Mouse (Mus musculus): ENCODE data around the gene Serping1. TPM values are rescaled to one million over a fixed set of nuclear protein-coding genes. Genes with fewer than 3 reads are reported as not detected.

The Serping1 gene
- total and polyA plus RNA-seq, 3 experiments: not detected

- Histone ChIP-seq H3K4me1 (ENCODE audit: control insufficient read depth in 1 of 2, insufficient read depth in 2 of 2) (peaks cover 0 to 18% of the 10 kb centered on the region in 2 experiments; a peak in 2 of 4 replicates), H3K27me3 (replicated peaks) (no peaks in the 10 kb centered on the region), H3K9ac (ENCODE audit: insufficient read depth, low read depth) (peak within 1 kb of the TSS; percentile 70), H3K9me3 (replicated peaks; ENCODE audit: low read length) (peaks cover 13% of the 10 kb centered on the region), H3K79me2 (replicated peaks; ENCODE audit: control insufficient read depth, extremely low read depth, insufficient read depth, poor library complexity, severe bottlenecking) (no peaks in the 10 kb centered on the region), H3K27ac (ENCODE audit: insufficient read depth, low read depth) (no peak within 1 kb of the TSS), H3K4me2 (ENCODE audit: insufficient read depth, low read depth, poor library complexity, severe bottlenecking) (peak within 1 kb of the TSS; percentile 92), H3K4me3 (replicated peaks in 1 of 3; ENCODE audit: low read depth in 2 of 3, low read length in 2 of 3, poor library complexity in 1 of 3) (peak within 1 kb of the TSS; percentile 67 to 84 (median 73)), H3K36me3 (replicated peaks in 1 of 2; ENCODE audit: control insufficient read depth in 1 of 2, insufficient read depth in 1 of 2, low read length in 1 of 2) (no peaks in the 10 kb centered on the region)
- TF ChIP-seq SIN3A (IDR thresholded peaks at IDR 0.05; ENCODE audit: low read length): no peak
- no peak for TF ChIP-seq JUN (IDR thresholded peaks at IDR 0.05; ENCODE audit: insufficient read depth, low read depth, low read length)
- no peak for TF ChIP-seq MAFK (IDR thresholded peaks at IDR 0.05; ENCODE audit: insufficient replicate concordance, low read length)
- TF ChIP-seq MAX (IDR thresholded peaks at IDR 0.05; ENCODE audit: low read length): no peak; the same call in 1 of the 2 replicates
- TF ChIP-seq EP300 (IDR thresholded peaks at IDR 0.05; ENCODE audit: low read length): no peak
- TF ChIP-seq E2F4 (IDR thresholded peaks at IDR 0.05; ENCODE audit: insufficient replicate concordance, low read depth, low read length): no peak
- TF ChIP-seq PAX5 (IDR thresholded peaks at IDR 0.05; ENCODE audit: low read length): no peak
- TF ChIP-seq CHD1 (IDR thresholded peaks at IDR 0.05; ENCODE audit: low read depth, low read length): no peak
- no peak for TF ChIP-seq POLR2AphosphoS2 (IDR thresholded peaks at IDR 0.05; ENCODE audit: low read depth, low read length)
- TF ChIP-seq IRF4 (IDR thresholded peaks at IDR 0.05; ENCODE audit: low read depth, low read length): no peak
- TF ChIP-seq ETS1 (conservative IDR thresholded peaks at IDR 0.05; ENCODE audit: low read depth, low read length): no peak
- TF ChIP-seq GABPA (IDR thresholded peaks at IDR 0.05; ENCODE audit: insufficient replicate concordance, low read depth, low read length): no peak
- TF ChIP-seq ZKSCAN1 (IDR thresholded peaks at IDR 0.05; ENCODE audit: borderline replicate concordance, low read depth, low read length): no peak
- TF ChIP-seq ZC3H11A (IDR thresholded peaks at IDR 0.05; ENCODE audit: low read depth, low read length): no peak
- no peak for TF ChIP-seq CTCF (conservative IDR thresholded peaks at IDR 0.05 in 1 of 2, IDR thresholded peaks at IDR 0.05 in 1 of 2; ENCODE audit: low read depth in 2 of 2, low read length in 2 of 2)
- no peak for TF ChIP-seq TCF12 (IDR thresholded peaks at IDR 0.05; ENCODE audit: low read depth, low read length)
- no peak for TF ChIP-seq ZMIZ1 (IDR thresholded peaks at IDR 0.05; ENCODE audit: low read depth, low read length)
- no peak for TF ChIP-seq ELF1 (IDR thresholded peaks at IDR 0.05; ENCODE audit: low read depth, low read length)
- DNase-seq (ENCODE audit: extremely low read depth): peak; percentile 37
- in situ Hi-C loops (cut with MboI; ENCODE audit: low pct_ligation_motif_present, low pct_unique_long_range_greater_than_20kb, low sequenced_read_pairs) (no loop called here), dilution Hi-C loops (cut with MboI; ENCODE audit: extremely low pct_ligation_motif_present, extremely low pct_unique_long_range_greater_than_20kb, low sequenced_read_pairs) (no loop called here)
These were observed 23.3 kb upstream of the Serping1 start, which contains the start of gene Ube2l6 for GRCm38 (mm10) chr2:84798493-84798921. TSS of gene Ube2l6 (plus strand) at chr2:84798828.

- DNase-seq (ENCODE audit: extremely low read depth): peak; percentile 48
- no peak for TF ChIP-seq E2F4 (IDR thresholded peaks at IDR 0.05; ENCODE audit: insufficient replicate concordance, low read depth, low read length)
- TF ChIP-seq RAD21 (IDR thresholded peaks at IDR 0.05; ENCODE audit: low read depth, low read length): peak; percentile 49
- TF ChIP-seq NELFE (IDR thresholded peaks at IDR 0.05; ENCODE audit: low read depth, low read length): no peak
- TF ChIP-seq POLR2AphosphoS2 (IDR thresholded peaks at IDR 0.05; ENCODE audit: low read depth, low read length): no peak
- TF ChIP-seq SIN3A (IDR thresholded peaks at IDR 0.05; ENCODE audit: low read length): no peak
- TF ChIP-seq MAFK (IDR thresholded peaks at IDR 0.05; ENCODE audit: insufficient replicate concordance, low read length): no peak
- peak; percentile 79 to 90 for TF ChIP-seq CTCF (conservative IDR thresholded peaks at IDR 0.05 in 1 of 2, IDR thresholded peaks at IDR 0.05 in 1 of 2; ENCODE audit: low read depth in 2 of 2, low read length in 2 of 2)
- no peak for TF ChIP-seq MYC (IDR thresholded peaks at IDR 0.05; ENCODE audit: low read depth, low read length)
- no peak for TF ChIP-seq JUND (conservative IDR thresholded peaks at IDR 0.05; ENCODE audit: low read depth, low read length)
- TF ChIP-seq SMC3 (IDR thresholded peaks at IDR 0.05; ENCODE audit: low read depth, low read length): peak; percentile 53
- TF ChIP-seq MEF2A (IDR thresholded peaks at IDR 0.05; ENCODE audit: borderline replicate concordance, low read depth, low read length): no peak
- TF ChIP-seq ZNF384 (IDR thresholded peaks at IDR 0.05; ENCODE audit: low read depth, low read length): no peak
- TF ChIP-seq IRF4 (IDR thresholded peaks at IDR 0.05; ENCODE audit: low read depth, low read length): no peak
- Histone ChIP-seq H3K9me3 (replicated peaks; ENCODE audit: low read length) (peaks cover 13% of the 10 kb centered on the region), H3K27me3 (replicated peaks) (no peaks in the 10 kb centered on the region), H3K4me1 (ENCODE audit: control insufficient read depth in 1 of 2, insufficient read depth in 2 of 2) (peaks cover 0 to 18% of the 10 kb centered on the region in 2 experiments; a peak in 2 of 4 replicates), H3K79me2 (replicated peaks; ENCODE audit: control insufficient read depth, extremely low read depth, insufficient read depth, poor library complexity, severe bottlenecking) (no peaks in the 10 kb centered on the region), H3K27ac (ENCODE audit: insufficient read depth, low read depth) (no peak overlapping the region), H3K4me3 (replicated peaks in 1 of 3; ENCODE audit: low read depth in 2 of 3, low read length in 2 of 3, poor library complexity in 1 of 3) (peak overlapping the region in 2 of 3 experiments; percentile 67 to 84), H3K9ac (ENCODE audit: insufficient read depth, low read depth) (no peak overlapping the region), H3K36me3 (replicated peaks in 1 of 2; ENCODE audit: control insufficient read depth in 1 of 2, insufficient read depth in 1 of 2, low read length in 1 of 2) (no peaks in the 10 kb centered on the region), H3K4me2 (ENCODE audit: insufficient read depth, low read depth, poor library complexity, severe bottlenecking) (peak overlapping the region; percentile 77)
- in situ Hi-C loops (cut with MboI; ENCODE audit: low pct_ligation_motif_present, low pct_unique_long_range_greater_than_20kb, low sequenced_read_pairs) (no loop called here), dilution Hi-C loops (cut with MboI; ENCODE audit: extremely low pct_ligation_motif_present, extremely low pct_unique_long_range_greater_than_20kb, low sequenced_read_pairs) (no loop called here)
These were observed 22.7 kb upstream of the Serping1 start for GRCm38 (mm10) chr2:84797833-84798492.

Data from CH12.LX (cell line).